Mouse (Mus musculus) embryonic facial prominence, embryonic 13.5 days (tissue): ENCODE results near the gene Ankrd13a. TPM values are rescaled to one million over a fixed set of nuclear protein-coding genes. Genes with fewer than 3 reads are reported as not detected.

Experiments used
- ATAC-seq: fragments of 200-750 bp; cut with Nextera tagmentation; 2 replicates; pipeline ENCODE4 v1.8.0; 2017; ENCODE audit warnings: low read depth; ENCODE audit not compliant: insufficient number of reproducible peaks, insufficient read depth, low FRiP score, low TSS enrichment
- H3K27ac ChIP-seq: fragments of 300-500 bp; sonication (generic); 2 replicates; pipeline ENCODE4 v1.5.1; 2015; ENCODE audit warnings: moderate library complexity, mild to moderate bottlenecking, inconsistent platforms
- H3K27me3 ChIP-seq: fragments of 300-500 bp; sonication (generic); 2 replicates; pipeline ENCODE4 v1.6.1; 2015; ENCODE audit warnings: mild to moderate bottlenecking, inconsistent platforms
- H3K36me3 ChIP-seq: fragments of 300-500 bp; sonication (generic); 2 replicates; pipeline ENCODE4 v1.6.1; 2015; ENCODE audit warnings: mild to moderate bottlenecking, inconsistent platforms
- H3K4me1 ChIP-seq: fragments of 300-500 bp; sonication (generic); 2 replicates; pipeline ENCODE4 v1.6.1; 2015; ENCODE audit warnings: inconsistent platforms
- H3K4me2 ChIP-seq: fragments of 300-500 bp; sonication (generic); 2 replicates; pipeline ENCODE4 v1.6.1; 2015; ENCODE audit warnings: moderate library complexity, mild to moderate bottlenecking, inconsistent platforms
- H3K4me3 ChIP-seq: fragments of 300-500 bp; sonication (generic); 2 replicates; pipeline ENCODE4 v1.5.1; 2015; ENCODE audit warnings: mild to moderate bottlenecking, inconsistent platforms
- H3K9ac ChIP-seq: fragments of 300-500 bp; sonication (generic); 2 replicates; pipeline ENCODE4 v1.6.1; 2015; ENCODE audit warnings: mild to moderate bottlenecking, inconsistent platforms
- H3K9me3 ChIP-seq: fragments of 300-500 bp; sonication (generic); 2 replicates; pipeline ENCODE4 v1.6.1; 2016; ENCODE audit warnings: inconsistent platforms
- WGBS: fragments of 180-500 bp; shearing (Covaris S2); methylation state at CpG from one replicate; pipeline ENCODE4 v1.1.7; 2015; ENCODE audit warnings: mixed read lengths; 5-methylcytosine and 5-hydroxymethylcytosine counted together
- polyA plus RNA-seq: library from polyadenylated mRNA; unstranded; fragments of >200 nt; fragmentation: Nextera tagmentation; extraction: Ambion mirVana; gene quantifications from 2 replicates; pipeline ENCODE4 v1.2.1, GENCODE M21; 2015

The Ankrd13a gene
- polyA plus RNA-seq = 45.9 and 47.0 TPM in 2 replicates

GRCm38 (mm10) chr5:114774403-114775051 is at the start of gene Ankrd13a:
Gene Ankrd13a (plus strand): TSS chr5:114774677.
- ATAC-seq = peak; percentile 86
- Histone ChIP-seq H3K27me3 (no peaks in the 10 kb centered on the region), H3K4me1 (peaks cover 29% of the 10 kb centered on the region), H3K36me3 (no peaks in the 10 kb centered on the region), H3K9ac (peak within 1 kb of the TSS; percentile 95), H3K27ac (peak within 1 kb of the TSS; percentile 90), H3K4me3 (peak within 1 kb of the TSS; percentile 99), H3K4me2 (peak within 1 kb of the TSS; percentile 83), H3K9me3 (no peaks in the 10 kb centered on the region)
- under 1% methylated on average over 72 of the region's 73 CpGs for WGBS

GRCm38 (mm10) chr5:114728160-114728559 is 46.3 kb upstream of the Ankrd13a start:
- H3K36me3 ChIP-seq = peaks cover 82% of the 10 kb centered on the region
- no peaks in the 10 kb centered on the region for H3K4me1 ChIP-seq
- no peak overlapping the region for H3K9ac ChIP-seq
- H3K9me3 ChIP-seq = no peaks in the 10 kb centered on the region
- no peak for ATAC-seq
- no peak overlapping the region for H3K4me3 ChIP-seq
- WGBS = 84% methylated on average over 10 of the region's 10 CpGs
- H3K4me2 ChIP-seq = no peak overlapping the region
- no peaks in the 10 kb centered on the region for H3K27me3 ChIP-seq
- no peak overlapping the region for H3K27ac ChIP-seq

GRCm38 (mm10) chr5:114730129-114730528 is 44.3 kb upstream of the Ankrd13a start:
- ATAC-seq = no peak

GRCm38 (mm10) chr5:114731498-114731897 is 43.0 kb upstream of the Ankrd13a start:
- H3K4me3 ChIP-seq = no peak overlapping the region

More at GRCm38 (mm10) chr5:114730129-114730528, 44.3 kb upstream of the Ankrd13a start:
- Histone ChIP-seq H3K36me3 (peaks cover 90% of the 10 kb centered on the region), H3K27ac (no peak overlapping the region), H3K9me3 (no peaks in the 10 kb centered on the region), H3K27me3 (no peaks in the 10 kb centered on the region), H3K4me1 (no peaks in the 10 kb centered on the region), H3K4me3 (no peak overlapping the region), H3K4me2 (no peak overlapping the region), H3K9ac (no peak overlapping the region)
- WGBS = 38% methylated on average over 10 of the region's 10 CpGs

GRCm38 (mm10) chr5:114731969-114732368 is 42.5 kb upstream of the Ankrd13a start:
- no peak overlapping the region for H3K27ac ChIP-seq
- no peaks in the 10 kb centered on the region for H3K9me3 ChIP-seq
- H3K4me2 ChIP-seq = no peak overlapping the region
- H3K4me3 ChIP-seq = no peak overlapping the region
- no peak overlapping the region for H3K9ac ChIP-seq
- no peaks in the 10 kb centered on the region for H3K27me3 ChIP-seq
- no peak for ATAC-seq
- no peaks in the 10 kb centered on the region for H3K4me1 ChIP-seq
- peaks cover 93% of the 10 kb centered on the region for H3K36me3 ChIP-seq
- WGBS = 82% methylated on average over 15 of the region's 15 CpGs

More at GRCm38 (mm10) chr5:114731498-114731897, 43.0 kb upstream of the Ankrd13a start:
- no peaks in the 10 kb centered on the region for H3K9me3 ChIP-seq
- ATAC-seq = no peak
- H3K4me2 ChIP-seq = no peak overlapping the region
- WGBS = 69% methylated on average over 6 of the region's 6 CpGs
- H3K4me1 ChIP-seq = no peaks in the 10 kb centered on the region
- H3K36me3 ChIP-seq = peaks cover 90% of the 10 kb centered on the region
- no peak overlapping the region for H3K9ac ChIP-seq
- H3K27me3 ChIP-seq = no peaks in the 10 kb centered on the region
- H3K27ac ChIP-seq = no peak overlapping the region

- H3K36me3 ChIP-seq = peaks cover 95% of the 10 kb centered on the region
- WGBS = 94% methylated on average over 15 of the region's 15 CpGs
- 0 out of 2 replicates have a peak, but pooled peaks have one; percentile 6 for ATAC-seq
These were observed 40.9 kb upstream of the Ankrd13a start for GRCm38 (mm10) chr5:114733606-114734005.

GRCm38 (mm10) chr5:114737090-114737887 is 37.2 kb upstream of the Ankrd13a start:
- Histone ChIP-seq H3K4me3 (no peak overlapping the region), H3K27ac (no peak overlapping the region), H3K9me3 (no peaks in the 10 kb centered on the region), H3K9ac (no peak overlapping the region), H3K27me3 (no peaks in the 10 kb centered on the region), H3K4me1 (peaks cover 4% of the 10 kb centered on the region; the same call in 1 of the 2 replicates), H3K4me2 (no peak overlapping the region), H3K36me3 (peaks cover 94% of the 10 kb centered on the region)
- no peak for ATAC-seq
- WGBS = 85% methylated on average over 21 of the region's 21 CpGs

More at GRCm38 (mm10) chr5:114733606-114734005, 40.9 kb upstream of the Ankrd13a start:
- no peak overlapping the region for H3K27ac ChIP-seq
- H3K4me1 ChIP-seq = peaks cover under 1% of the 10 kb centered on the region; the same call in 1 of the 2 replicates
- H3K4me2 ChIP-seq = no peak overlapping the region
- no peaks in the 10 kb centered on the region for H3K9me3 ChIP-seq
- H3K4me3 ChIP-seq = no peak overlapping the region
- no peaks in the 10 kb centered on the region for H3K27me3 ChIP-seq
- no peak overlapping the region for H3K9ac ChIP-seq

GRCm38 (mm10) chr5:114738707-114739241 is 35.7 kb upstream of the Ankrd13a start:
- Histone ChIP-seq H3K9ac (no peak overlapping the region), H3K4me1 (peaks cover 4% of the 10 kb centered on the region; the same call in 1 of the 2 replicates), H3K27me3 (no peaks in the 10 kb centered on the region), H3K4me3 (no peak overlapping the region), H3K9me3 (no peaks in the 10 kb centered on the region), H3K4me2 (no peak overlapping the region), H3K27ac (no peak overlapping the region), H3K36me3 (peaks cover 94% of the 10 kb centered on the region)
- no peak for ATAC-seq
- WGBS = 82% methylated on average over 12 of the region's 12 CpGs

GRCm38 (mm10) chr5:114740595-114740994 is 33.9 kb upstream of the Ankrd13a start:
- Histone ChIP-seq H3K36me3 (peaks cover 94% of the 10 kb centered on the region), H3K27me3 (no peaks in the 10 kb centered on the region), H3K4me2 (no peak overlapping the region), H3K9ac (no peak overlapping the region), H3K27ac (no peak overlapping the region), H3K4me3 (no peak overlapping the region), H3K4me1 (peaks cover 4% of the 10 kb centered on the region; the same call in 1 of the 2 replicates), H3K9me3 (no peaks in the 10 kb centered on the region)
- ATAC-seq = no peak
- 64% methylated on average over 4 of the region's 4 CpGs for WGBS

GRCm38 (mm10) chr5:114742572-114742971 is 31.9 kb upstream of the Ankrd13a start:
- Histone ChIP-seq H3K9me3 (no peaks in the 10 kb centered on the region), H3K36me3 (peaks cover 87% of the 10 kb centered on the region), H3K27me3 (no peaks in the 10 kb centered on the region), H3K9ac (no peak overlapping the region), H3K4me3 (no peak overlapping the region), H3K4me2 (no peak overlapping the region), H3K4me1 (peaks cover 4% of the 10 kb centered on the region; the same call in 1 of the 2 replicates), H3K27ac (no peak overlapping the region)
- no peak for ATAC-seq
- 93% methylated on average over 10 of the region's 10 CpGs for WGBS

- no peak overlapping the region for H3K9ac ChIP-seq
- H3K27ac ChIP-seq = no peak overlapping the region
- peaks cover 84% of the 10 kb centered on the region for H3K36me3 ChIP-seq
These were observed 31.3 kb upstream of the Ankrd13a start for GRCm38 (mm10) chr5:114742998-114743696.

More at GRCm38 (mm10) chr5:114742998-114743696, 31.3 kb upstream of the Ankrd13a start:
- H3K4me1 ChIP-seq = peaks cover 4% of the 10 kb centered on the region; the same call in 1 of the 2 replicates
- no peak overlapping the region for H3K4me2 ChIP-seq
- no peak for ATAC-seq
- no peak overlapping the region for H3K4me3 ChIP-seq
- no peaks in the 10 kb centered on the region for H3K27me3 ChIP-seq
- WGBS = 90% methylated on average over 13 of the region's 13 CpGs
- no peaks in the 10 kb centered on the region for H3K9me3 ChIP-seq
